Mouse (Mus musculus) neutrophil, adult 5-6 weeks (primary cell): ENCODE measurements around the gene Sirt4. TPM values are rescaled to one million over a fixed set of nuclear protein-coding genes. Genes with fewer than 3 reads are reported as not detected.
A peak's percentile ranks its signal among the peaks of the same experiment; 100 is the strongest.
"Not testable (repeated sequence)": the region's sequence is repeated elsewhere in the genome, so short reads cannot be mapped to it uniquely, and the experiment has no call there.

ENCODE experiments used
- ATAC-seq: fragments of 151-379, 151-347 bp; 2 replicates; pipeline ENCODE4 v1.8.0; 2017; ENCODE audit warnings: mild to moderate bottlenecking, moderate TSS enrichment; ENCODE audit not compliant: insufficient number of reproducible peaks, poor library complexity, low FRiP score, severe bottlenecking; ENCODE audit errors: extremely low read depth
- total RNA-seq: library from RNA; stranded (forward); fragments of 200-1000 nt; gene quantifications from 2 replicates; pipeline ENCODE4 v1.2.3, GENCODE M21; 2017

Sirt4 gene
- total RNA-seq, 1 experiment from 2014 or later = 11.3 TPM

GRCm38 (mm10) chr5:115498307-115499240, 14.0 kb upstream of the Sirt4 start:
- no peak for ATAC-seq

DNA sequence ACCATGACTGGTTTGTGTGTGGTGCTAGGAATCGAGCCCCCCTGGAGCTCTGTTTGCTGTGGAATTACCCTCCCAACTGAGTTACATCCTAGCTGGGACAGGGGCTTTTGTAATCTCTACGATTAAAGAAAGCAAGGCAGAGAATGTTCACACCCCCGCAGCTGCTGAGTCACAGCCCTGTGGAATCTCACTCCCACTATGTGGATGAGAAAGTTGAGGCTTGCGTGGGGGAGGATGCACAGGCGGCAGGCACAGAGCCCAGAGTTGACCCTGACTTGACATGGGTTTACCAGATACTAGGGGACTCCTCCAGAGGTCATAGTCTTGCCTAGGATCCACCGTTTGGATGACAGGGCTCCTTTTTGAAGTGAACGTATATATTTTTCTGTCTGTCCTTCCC, 12.5 kb upstream of the Sirt4 start:
- ATAC-seq = no peak

DNA sequence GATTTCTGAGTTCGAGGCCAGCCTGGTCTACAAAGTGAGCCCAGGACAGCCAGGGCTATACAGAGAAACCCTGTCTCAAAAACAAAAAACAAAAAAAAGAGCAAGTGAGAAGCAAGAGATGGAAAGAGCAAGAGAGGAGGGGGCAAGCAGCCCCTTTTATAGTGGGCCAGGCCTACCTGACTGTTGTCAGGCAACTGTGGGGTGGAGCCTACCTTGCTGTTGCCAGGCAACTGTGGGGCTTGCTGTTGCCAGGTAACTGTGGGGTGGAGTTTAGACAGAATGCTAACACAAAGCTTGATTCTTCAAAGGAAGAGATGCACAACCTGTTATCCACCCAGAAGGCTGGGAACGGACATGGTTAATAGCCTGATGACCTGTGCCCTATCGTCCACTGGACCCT, 11.1 kb upstream of the Sirt4 start:
- not testable (repeated sequence) for ATAC-seq

DNA sequence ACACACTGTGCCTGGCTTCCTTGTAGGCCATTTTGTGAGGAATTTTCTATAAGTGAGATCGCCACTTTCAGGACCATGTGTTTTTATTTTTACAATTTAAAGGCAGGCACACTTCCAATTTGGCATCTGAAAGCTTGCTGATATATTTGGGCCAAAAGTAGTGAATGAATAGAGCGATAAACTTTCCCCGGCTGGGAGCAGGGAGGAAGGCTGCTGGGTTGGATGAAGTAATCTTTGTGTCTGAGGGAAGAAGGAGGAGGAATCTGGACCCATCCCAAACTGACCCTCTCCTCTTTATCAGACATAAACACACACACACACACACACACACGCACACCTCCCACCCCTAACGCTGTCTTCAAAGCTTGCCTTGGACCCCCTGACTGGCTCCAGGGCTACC, 8.9 kb upstream of the Sirt4 start:
- ATAC-seq = no peak

GRCm38 (mm10) chr5:115492711-115493335, 8.3 kb upstream of the Sirt4 start:
- no peak for ATAC-seq

- ATAC-seq = no peak
Measured at GRCm38 (mm10) chr5:115491771-115492322, 7.3 kb upstream of the Sirt4 start.

GRCm38 (mm10) chr5:115491076-115491475, 6.6 kb upstream of the Sirt4 start:
- no peak for ATAC-seq

DNA sequence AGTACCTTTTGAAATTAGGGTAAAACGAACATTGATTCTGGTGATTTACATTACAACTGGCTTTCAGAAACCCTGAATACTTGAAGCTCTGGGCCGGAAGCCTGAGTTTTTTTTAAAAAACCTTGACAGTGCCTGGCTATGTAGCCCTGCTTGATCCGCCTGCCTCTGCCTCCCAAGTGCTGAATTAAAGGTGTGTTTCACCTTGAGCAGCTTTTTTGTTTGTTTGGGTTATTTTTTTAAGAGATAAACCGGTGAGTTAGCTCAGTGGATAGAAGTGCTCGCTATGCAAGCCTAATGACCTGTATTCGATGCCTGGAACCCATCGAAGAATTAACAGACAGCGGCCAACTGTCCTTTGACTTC, 6.1 kb upstream of the Sirt4 start:
- no peak for ATAC-seq

- peak; percentile 76 for ATAC-seq
Measured at GRCm38 (mm10) chr5:115489699-115490637, 5.4 kb upstream of the Sirt4 start.

GRCm38 (mm10) chr5:115488841-115489698, 4.5 kb upstream of the Sirt4 start:
- peak; percentile 32 for ATAC-seq

- ATAC-seq = no peak
Measured at GRCm38 (mm10) chr5:115487942-115488580, 3.5 kb upstream of the Sirt4 start.

- ATAC-seq = no peak
Measured at GRCm38 (mm10) chr5:115487353-115487752, 2.8 kb upstream of the Sirt4 start.

DNA sequence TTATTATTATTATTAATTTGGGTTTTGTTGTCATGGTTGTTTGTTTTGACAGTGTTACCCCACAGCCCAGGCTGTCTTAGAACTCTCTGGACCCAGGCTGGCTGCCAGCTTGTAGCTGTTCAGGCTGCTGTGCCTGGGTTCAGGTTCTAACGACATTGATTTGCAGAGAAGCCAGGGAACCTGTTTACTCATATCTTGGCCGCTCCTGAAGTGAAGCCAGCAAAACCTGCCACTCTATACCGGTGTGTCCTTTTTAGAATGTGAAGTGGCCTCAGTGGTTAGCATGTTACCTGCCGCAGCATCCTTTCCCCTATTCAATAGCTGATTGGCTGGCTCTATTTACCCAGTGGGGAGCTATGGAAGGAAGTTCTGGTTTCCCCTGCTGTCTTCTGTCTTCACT, 2.2 kb upstream of the Sirt4 start:
- ATAC-seq = no peak

- ATAC-seq = no peak
Measured at GRCm38 (mm10) chr5:115485489-115486205, 1.1 kb upstream of the Sirt4 start.

DNA sequence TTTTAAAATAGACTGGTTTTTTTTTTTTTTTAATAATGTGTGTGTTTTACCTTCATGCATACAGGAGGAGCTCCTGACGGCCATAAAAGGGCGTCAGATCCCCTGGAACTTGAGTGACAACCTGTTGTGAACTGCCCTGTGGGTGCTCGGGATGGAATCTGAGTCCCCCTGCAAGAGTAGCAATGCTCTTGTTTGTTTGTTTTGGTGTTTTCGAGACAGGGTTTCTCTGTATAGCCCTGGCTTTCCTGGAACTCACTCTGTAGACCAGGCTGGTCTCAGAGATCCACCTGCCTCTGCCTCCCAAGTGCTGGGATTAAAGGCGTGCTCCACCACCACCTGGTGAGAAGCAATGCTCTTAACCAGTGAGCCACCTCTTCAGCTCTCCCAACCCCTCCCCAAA, 471 bp upstream of the Sirt4 start:
- no peak for ATAC-seq

DNA sequence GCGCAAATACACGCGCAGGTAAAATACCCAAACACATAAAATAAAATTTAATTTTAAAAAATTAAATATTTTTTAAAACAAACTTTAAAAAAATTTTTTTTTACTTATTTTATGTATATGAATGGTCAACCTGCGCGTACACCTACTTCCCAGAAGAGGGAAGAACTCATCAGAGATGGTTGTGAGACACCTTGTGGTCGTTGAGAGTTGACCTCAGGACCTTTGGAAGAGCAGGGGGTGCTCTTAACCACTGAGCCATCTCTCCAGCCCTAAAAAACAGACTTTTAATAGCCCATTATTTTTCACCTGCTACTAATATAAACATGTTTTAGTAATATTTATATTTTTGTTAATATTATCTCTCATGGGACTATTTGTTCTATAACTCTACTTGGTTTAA, 1.1 kb downstream of the Sirt4 start:
- no peak for ATAC-seq
